Mouse (Mus musculus): Measurements from ENCODE around the gene Gm10272. TPM values are rescaled to one million over a fixed set of nuclear protein-coding genes. Genes with fewer than 3 reads are reported as not detected.
"Not testable (repeated sequence)": the region's sequence is repeated elsewhere in the genome, so short reads cannot be mapped to it uniquely, and the experiment has no call there.

The Gm10272 gene
- polyA plus RNA-seq, 1 experiment from 2014 or later = not detected

DNA sequence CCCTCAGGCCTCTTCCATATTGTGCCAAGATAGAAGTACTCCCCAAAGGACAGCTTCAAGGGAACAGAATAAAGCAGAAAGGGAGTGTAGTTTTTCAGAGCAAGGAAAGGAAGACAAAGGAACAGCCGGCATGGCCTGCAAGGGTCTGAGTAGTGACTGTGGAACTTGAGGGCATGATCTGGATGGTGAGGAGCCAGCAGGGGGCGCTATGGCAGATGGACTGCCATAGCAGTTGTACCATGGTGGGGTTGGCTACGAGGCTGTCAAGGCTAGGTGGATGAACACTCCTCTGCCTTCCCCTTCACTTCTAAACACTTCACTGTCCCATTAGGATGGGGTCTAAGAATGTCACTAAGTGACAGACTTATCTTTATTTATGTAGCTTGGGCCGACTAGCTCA lies 22.8 kb downstream of the Gm10272 start:
- no peak overlapping the region for H3K4me2 ChIP-seq
- no peak overlapping the region for H3K27ac ChIP-seq
- H3K27me3 ChIP-seq (replicated peaks) = no peaks in the 10 kb centered on the region
- H3K4me1 ChIP-seq = no peaks in the 10 kb centered on the region
- no peaks in the 10 kb centered on the region for H3K36me3 ChIP-seq
- 36% methylated on average over 4 of the region's 4 CpGs for WGBS
- ATAC-seq (ENCODE audit: insufficient read depth, low FRiP score, low read depth) = no peak
- H3K9ac ChIP-seq = no peak overlapping the region
- no peaks in the 10 kb centered on the region for H3K9me3 ChIP-seq
- no peak overlapping the region for H3K4me3 ChIP-seq (replicated peaks)

DNA sequence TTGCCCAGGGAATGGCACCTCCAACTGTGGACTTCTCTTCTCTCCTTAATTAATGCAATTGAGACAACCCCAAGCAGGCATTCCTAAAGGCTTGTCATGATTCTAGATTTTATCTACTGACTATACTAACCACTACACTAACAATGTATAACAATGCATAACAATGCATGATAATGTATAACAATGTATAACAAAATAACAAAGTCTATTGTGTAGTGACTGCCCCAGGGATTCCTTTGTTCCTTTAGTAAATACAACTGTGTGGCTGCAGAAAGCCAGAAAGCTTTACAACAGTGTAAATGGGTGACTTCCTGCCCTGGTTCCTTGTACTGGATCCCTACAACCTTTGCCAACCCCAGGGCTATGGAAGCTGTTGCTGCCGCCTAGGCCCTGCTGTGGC lies 29.5 kb downstream of the Gm10272 start:
- ATAC-seq (ENCODE audit: insufficient read depth, low FRiP score, low read depth) = no peak
- Histone ChIP-seq H3K4me1 (no peaks in the 10 kb centered on the region), H3K4me3 (replicated peaks) (no peak overlapping the region), H3K36me3 (no peaks in the 10 kb centered on the region), H3K27me3 (replicated peaks) (no peaks in the 10 kb centered on the region), H3K9ac (no peak overlapping the region), H3K27ac (no peak overlapping the region), H3K9me3 (no peaks in the 10 kb centered on the region), H3K4me2 (no peak overlapping the region)
- 91% methylated on average over 1 of the region's 1 CpGs for WGBS

DNA sequence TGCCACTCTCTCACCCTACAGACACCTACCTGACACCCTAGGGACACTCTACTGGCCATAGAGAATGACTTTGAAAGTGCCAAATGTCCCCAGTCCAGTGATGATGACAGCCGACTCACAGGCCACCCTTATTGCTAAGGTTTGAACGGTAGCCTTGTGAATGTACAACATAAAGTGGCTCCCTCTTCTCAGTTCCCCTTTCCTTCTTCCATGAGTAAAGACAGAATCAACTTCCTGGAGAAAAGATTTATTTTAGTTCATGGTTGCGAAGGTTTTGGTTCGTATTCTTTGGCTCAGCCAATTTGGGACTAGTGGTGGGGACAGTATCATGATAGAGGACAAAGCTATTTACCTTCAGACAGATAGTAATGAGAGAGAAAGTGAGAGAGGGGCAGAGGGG lies 32.5 kb downstream of the Gm10272 start:
- WGBS = 85% methylated on average over 4 of the region's 4 CpGs
- Histone ChIP-seq H3K27ac (no peak overlapping the region), H3K4me1 (no peaks in the 10 kb centered on the region), H3K4me3 (replicated peaks) (no peak overlapping the region), H3K36me3 (no peaks in the 10 kb centered on the region), H3K27me3 (replicated peaks) (no peaks in the 10 kb centered on the region), H3K9ac (no peak overlapping the region), H3K4me2 (no peak overlapping the region), H3K9me3 (no peaks in the 10 kb centered on the region)
- ATAC-seq (ENCODE audit: insufficient read depth, low FRiP score, low read depth) = no peak

- H3K27ac ChIP-seq; H3K27me3 ChIP-seq (replicated peaks); H3K4me2 ChIP-seq; ATAC-seq (ENCODE audit: insufficient read depth, low FRiP score, low read depth); H3K36me3 ChIP-seq; H3K9me3 ChIP-seq; H3K4me1 ChIP-seq; H3K9ac ChIP-seq; H3K4me3 ChIP-seq (replicated peaks): not testable (repeated sequence)
- WGBS = 53% methylated on average over 5 of the region's 5 CpGs
Observed at GRCm38 (mm10) chr10:77741924-77742688, 35.7 kb downstream of the Gm10272 start, which contains the start of gene Gm18596. TSS of gene Gm18596 (minus strand) at chr10:77742638.

- not testable (repeated sequence) for H3K27ac ChIP-seq
- 80% methylated on average over 1 of the region's 1 CpGs for WGBS
Observed at GRCm38 (mm10) chr10:77750686-77751085, 44.3 kb downstream of the Gm10272 start.

DNA sequence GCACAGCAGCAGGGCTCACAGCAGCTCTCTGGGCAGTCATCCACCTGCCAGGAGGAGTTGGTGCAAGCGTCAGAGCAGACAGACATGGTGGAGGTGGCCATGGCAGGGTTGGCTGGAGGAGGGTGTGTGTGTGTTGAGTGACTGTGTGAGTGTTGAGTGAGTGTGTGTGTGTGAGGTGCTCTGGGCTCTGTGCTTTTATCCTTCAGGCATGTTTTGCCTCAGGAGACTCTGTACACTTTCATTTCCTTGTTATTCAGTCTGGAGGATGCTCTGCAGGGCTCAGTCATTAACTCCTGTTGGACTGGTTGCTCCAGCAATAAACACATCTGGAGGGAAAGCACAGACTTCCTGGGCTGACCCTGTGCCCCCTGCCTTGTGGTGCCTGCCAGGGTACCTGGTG lies 44.8 kb downstream of the Gm10272 start, which contains the start of gene Gm9736:
Gene Gm9736 (minus strand): TSS at position 101 of the 400 bp plus-strand sequence.
- not testable (repeated sequence) for H3K36me3 ChIP-seq; H3K4me1 ChIP-seq; ATAC-seq (ENCODE audit: insufficient read depth, low FRiP score, low read depth); H3K9me3 ChIP-seq; H3K27ac ChIP-seq; H3K9ac ChIP-seq; H3K4me3 ChIP-seq (replicated peaks); H3K4me2 ChIP-seq; H3K27me3 ChIP-seq (replicated peaks)
- 62% methylated on average over 1 of the region's 1 CpGs for WGBS

More at GRCm38 (mm10) chr10:77750686-77751085, 44.3 kb downstream of the Gm10272 start:
- H3K4me2 ChIP-seq; H3K27me3 ChIP-seq (replicated peaks); H3K9ac ChIP-seq; H3K4me1 ChIP-seq; ATAC-seq (ENCODE audit: insufficient read depth, low FRiP score, low read depth); H3K36me3 ChIP-seq; H3K4me3 ChIP-seq (replicated peaks); H3K9me3 ChIP-seq: not testable (repeated sequence)

GRCm38 (mm10) chr10:77752312-77752711 lies 45.9 kb downstream of the Gm10272 start:
- ATAC-seq (ENCODE audit: insufficient read depth, low FRiP score, low read depth); H3K27me3 ChIP-seq (replicated peaks); H3K4me2 ChIP-seq; H3K9ac ChIP-seq; H3K36me3 ChIP-seq; H3K4me3 ChIP-seq (replicated peaks); H3K4me1 ChIP-seq; H3K9me3 ChIP-seq; H3K27ac ChIP-seq: not testable (repeated sequence)
- WGBS = 46% methylated on average over 3 of the region's 3 CpGs

DNA sequence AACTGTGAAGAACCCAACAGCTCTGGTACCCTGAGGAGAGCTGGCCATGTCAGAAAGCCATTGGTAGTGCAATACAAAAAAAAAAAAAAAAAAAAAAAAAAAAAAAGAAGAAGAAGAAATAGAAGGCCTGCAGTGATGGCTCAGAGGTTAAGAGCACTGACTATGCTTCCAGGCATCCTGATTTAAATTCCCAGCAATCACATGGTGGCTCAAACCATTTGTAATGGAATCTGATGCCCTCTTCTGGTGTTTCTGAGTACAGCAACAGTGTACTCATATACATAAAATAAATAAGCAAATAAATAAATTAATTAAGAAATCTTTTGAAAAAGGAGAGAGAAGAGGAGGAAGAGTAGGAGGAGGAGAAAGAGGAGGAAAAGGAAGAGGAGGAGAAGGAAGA lies 47.0 kb downstream of the Gm10272 start:
- H3K36me3 ChIP-seq = no peaks in the 10 kb centered on the region
- H3K4me3 ChIP-seq (replicated peaks) = no peak overlapping the region
- H3K27me3 ChIP-seq (replicated peaks) = no peaks in the 10 kb centered on the region
- H3K4me1 ChIP-seq = no peaks in the 10 kb centered on the region
- H3K27ac ChIP-seq = no peak overlapping the region
- H3K4me2 ChIP-seq = no peak overlapping the region
- no peak for ATAC-seq (ENCODE audit: insufficient read depth, low FRiP score, low read depth)
- no peaks in the 10 kb centered on the region for H3K9me3 ChIP-seq
- H3K9ac ChIP-seq = no peak overlapping the region

Other genes with a start within 250 kb of the Gm10272 start
- 36.1 and 40.0 TPM in 2 replicates for gene Fam207a, start 190.8 kb upstream of the Gm10272 start, polyA plus RNA-seq (2015; fragmentation: Nextera tagmentation; extraction: Ambion mirVana)
- gene Itgb2, start 176.4 kb upstream of the Gm10272 start, polyA plus RNA-seq (2015; fragmentation: Nextera tagmentation; extraction: Ambion mirVana) = 6.0 and 6.9 TPM in 2 replicates
- gene Pttg1ip, start 124.9 kb upstream of the Gm10272 start, polyA plus RNA-seq (2015; fragmentation: Nextera tagmentation; extraction: Ambion mirVana) = 174 and 178 TPM in 2 replicates
- gene Sumo3, start 100.5 kb upstream of the Gm10272 start, polyA plus RNA-seq (2015; fragmentation: Nextera tagmentation; extraction: Ambion mirVana) = 324 and 334 TPM in 2 replicates
- 4.8 TPM in 1 of 2 replicates, not detected in the other for gene Gm49325, start 100.4 kb upstream of the Gm10272 start, polyA plus RNA-seq (2015; fragmentation: Nextera tagmentation; extraction: Ambion mirVana)
- 70.7 and 73.3 TPM in 2 replicates for gene Ube2g2, start 84.4 kb upstream of the Gm10272 start, polyA plus RNA-seq (2015; fragmentation: Nextera tagmentation; extraction: Ambion mirVana)
- gene Tspear, start 20.1 kb upstream of the Gm10272 start, polyA plus RNA-seq (2015; fragmentation: Nextera tagmentation; extraction: Ambion mirVana) = 0.85 and 1.0 TPM in 2 replicates
- gene Gm19402, start 15.9 kb upstream of the Gm10272 start, polyA plus RNA-seq (2015; fragmentation: Nextera tagmentation; extraction: Ambion mirVana) = not detected in 2 replicates
- not detected in 2 replicates for gene Gm9508, start 9.4 kb upstream of the Gm10272 start, polyA plus RNA-seq (2015; fragmentation: Nextera tagmentation; extraction: Ambion mirVana)
- 0.35 TPM in 1 of 2 replicates, not detected in the other for gene Gm10024, start 4.8 kb downstream of the Gm10272 start, polyA plus RNA-seq (2015; fragmentation: Nextera tagmentation; extraction: Ambion mirVana)
- gene Gm10142, start 9.2 kb downstream of the Gm10272 start, polyA plus RNA-seq (2015; fragmentation: Nextera tagmentation; extraction: Ambion mirVana) = not detected in 2 replicates
- gene Krtap12-1, start 14.0 kb downstream of the Gm10272 start, polyA plus RNA-seq (2015; fragmentation: Nextera tagmentation; extraction: Ambion mirVana) = not detected in 2 replicates
- not detected in 2 replicates for gene Gm10100, start 19.9 kb downstream of the Gm10272 start, polyA plus RNA-seq (2015; fragmentation: Nextera tagmentation; extraction: Ambion mirVana)
- not detected in 2 replicates for gene Gm18596, start 36.0 kb downstream of the Gm10272 start, polyA plus RNA-seq (2015; fragmentation: Nextera tagmentation; extraction: Ambion mirVana)
- not detected in 2 replicates for gene Gm9736, start 44.7 kb downstream of the Gm10272 start, polyA plus RNA-seq (2015; fragmentation: Nextera tagmentation; extraction: Ambion mirVana)
- not detected in 2 replicates for gene Gm3233, start 53.1 kb downstream of the Gm10272 start, polyA plus RNA-seq (2015; fragmentation: Nextera tagmentation; extraction: Ambion mirVana)
- gene Gm3238, start 64.7 kb downstream of the Gm10272 start, polyA plus RNA-seq (2015; fragmentation: Nextera tagmentation; extraction: Ambion mirVana) = not detected in 2 replicates
- not detected in 2 replicates for gene Gm7138, start 70.3 kb downstream of the Gm10272 start, polyA plus RNA-seq (2015; fragmentation: Nextera tagmentation; extraction: Ambion mirVana)
- gene Gm3250, start 75.9 kb downstream of the Gm10272 start, polyA plus RNA-seq (2015; fragmentation: Nextera tagmentation; extraction: Ambion mirVana) = not detected in 2 replicates
- gene Gm7137, start 81.6 kb downstream of the Gm10272 start, polyA plus RNA-seq (2015; fragmentation: Nextera tagmentation; extraction: Ambion mirVana) = not detected in 2 replicates
- gene Gm9639, start 88.5 kb downstream of the Gm10272 start, polyA plus RNA-seq (2015; fragmentation: Nextera tagmentation; extraction: Ambion mirVana) = not detected in 2 replicates
- gene Gm19668, start 92.5 kb downstream of the Gm10272 start, polyA plus RNA-seq (2015; fragmentation: Nextera tagmentation; extraction: Ambion mirVana) = not detected in 2 replicates
- gene Gm9507, start 105.2 kb downstream of the Gm10272 start, polyA plus RNA-seq (2015; fragmentation: Nextera tagmentation; extraction: Ambion mirVana) = not detected in 2 replicates
- gene Gm2696, start 108.1 kb downstream of the Gm10272 start, polyA plus RNA-seq (2015; fragmentation: Nextera tagmentation; extraction: Ambion mirVana) = not detected in 2 replicates
- not detected in 2 replicates for gene Krtap10-4, start 120.5 kb downstream of the Gm10272 start, polyA plus RNA-seq (2015; fragmentation: Nextera tagmentation; extraction: Ambion mirVana)
- gene Krtap10-10, start 129.3 kb downstream of the Gm10272 start, polyA plus RNA-seq (2015; fragmentation: Nextera tagmentation; extraction: Ambion mirVana) = not detected in 2 replicates
- gene Gm36176, start 140.2 kb downstream of the Gm10272 start, polyA plus RNA-seq (2015; fragmentation: Nextera tagmentation; extraction: Ambion mirVana) = not detected in 2 replicates
- gene Gm10318, start 146.2 kb downstream of the Gm10272 start, polyA plus RNA-seq (2015; fragmentation: Nextera tagmentation; extraction: Ambion mirVana) = not detected in 2 replicates
- not detected in 2 replicates for gene Gm3285, start 155.3 kb downstream of the Gm10272 start, polyA plus RNA-seq (2015; fragmentation: Nextera tagmentation; extraction: Ambion mirVana)
- 5.0 and 6.4 TPM in 2 replicates for gene Lrrc3, start 195.9 kb downstream of the Gm10272 start, polyA plus RNA-seq (2015; fragmentation: Nextera tagmentation; extraction: Ambion mirVana)

Measured in stomach, embryonic 15.5 days (tissue).